Comparison of ENCODE assay signal across 8 mouse cellular contexts in the genomic region with DNA sequence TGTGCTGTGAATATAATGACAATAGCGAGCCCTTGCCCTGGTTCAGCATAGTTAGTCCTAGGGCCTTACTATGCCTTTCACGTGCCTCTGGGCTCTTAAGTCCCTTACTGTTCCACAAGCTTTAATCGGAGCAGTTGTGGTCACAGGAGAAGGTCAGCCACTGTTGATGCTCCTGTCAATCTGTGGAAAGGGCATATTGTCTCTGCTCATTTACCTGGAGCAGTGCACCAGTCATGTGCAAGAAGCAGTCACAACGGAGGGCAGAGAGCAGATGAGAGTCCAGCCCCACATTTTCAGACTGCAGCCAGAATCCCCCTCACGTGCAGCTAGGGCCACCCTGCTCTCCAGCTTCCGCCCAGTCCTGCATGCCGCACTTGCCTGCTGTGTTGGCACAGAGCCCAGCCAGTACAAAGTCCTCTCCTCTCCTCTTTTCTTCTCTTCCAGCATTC.
A peak's percentile ranks its signal among the peaks of the same experiment; 100 is the strongest.
DNase-seq lines count a peak whose midpoint lies in the region; ATAC-seq and TF ChIP-seq lines count a peak whose summit lies in the region.

No protein-coding gene starts in this region.

- peaks cover 31 to 58% of the 10 kb centered on the region in 2 experiments for H3K4me1 ChIP-seq in heart, embryonic 14.5 days (ENCODE audit: control insufficient read depth in 2 of 2, insufficient read depth in 2 of 2, low read length in 2 of 2)
- H3K4me1 ChIP-seq in cerebellum, adult 2 months (ENCODE audit: control insufficient read depth, insufficient read depth, low read length), result peaks cover 15% of the 10 kb centered on the region
- H3K4me1 ChIP-seq in forebrain, embryonic 16.5 days (replicated peaks; ENCODE audit: control insufficient read depth, insufficient read depth, low read length), result peaks cover 15% of the 10 kb centered on the region
- H3K4me1 ChIP-seq in midbrain, embryonic 13.5 days (replicated peaks), result peaks cover 35% of the 10 kb centered on the region

- TF ChIP-seq POLR2A in cerebellum, adult 2 months (IDR thresholded peaks at IDR 0.05; ENCODE audit: borderline replicate concordance, insufficient read depth, low read length), result no peak

- no peak overlapping the region for H3K4me3 ChIP-seq in heart, embryonic 14.5 days (ENCODE audit: control insufficient read depth in 1 of 2, insufficient read depth in 1 of 2, low read depth in 1 of 2, low read length in 2 of 2)
- H3K4me3 ChIP-seq in cerebellum, adult 2 months (replicated peaks; ENCODE audit: insufficient read depth, low read depth, low read length), result no peak overlapping the region
- H3K4me3 ChIP-seq in forebrain, embryonic 16.5 days (replicated peaks; ENCODE audit: low read length), result no peak overlapping the region
- H3K4me3 ChIP-seq in midbrain, embryonic 13.5 days (replicated peaks), result no peak overlapping the region

- no peak for DNase-seq in heart, adult 18-20 months
- DNase-seq in cerebellum, adult 2 months, result peak; percentile 55 to 62
- DNase-seq in kidney, postnatal 14 days, result peak; percentile 88
- DNase-seq in thymus, postnatal 10 days (ENCODE audit: low spot score in 2 of 2), result no peak
- no peak for DNase-seq in adipocyte (ENCODE audit: low spot score)

- peak; percentile 78 for ATAC-seq in heart, embryonic 14.5 days (ENCODE audit: insufficient number of reproducible peaks, insufficient read depth, low FRiP score, low read depth)
- peak; percentile 89 for ATAC-seq in forebrain, embryonic 16.5 days
- ATAC-seq in midbrain, embryonic 13.5 days, result peak; percentile 90

- no peaks in the 10 kb centered on the region for H3K9me3 ChIP-seq in heart, embryonic 14.5 days (ENCODE audit: control insufficient read depth, low read length)
- H3K9me3 ChIP-seq in forebrain, embryonic 16.5 days (ENCODE audit: control insufficient read depth, low read length), result no peaks in the 10 kb centered on the region
- no peaks in the 10 kb centered on the region for H3K9me3 ChIP-seq in midbrain, embryonic 13.5 days

- TF ChIP-seq CTCF in cerebellum, adult 2 months (IDR thresholded peaks at IDR 0.05; ENCODE audit: borderline replicate concordance, insufficient read depth, low read depth, low read length), result no peak

- H3K36me3 ChIP-seq in heart, embryonic 14.5 days (ENCODE audit: control insufficient read depth, insufficient read depth, low read length), result peaks cover 83% of the 10 kb centered on the region
- H3K36me3 ChIP-seq in forebrain, embryonic 16.5 days (ENCODE audit: control insufficient read depth, insufficient read depth), result no peaks in the 10 kb centered on the region
- H3K36me3 ChIP-seq in midbrain, embryonic 13.5 days, result no peaks in the 10 kb centered on the region

- H3K27me3 ChIP-seq in heart, embryonic 14.5 days (ENCODE audit: control insufficient read depth, insufficient read depth, low read length), result no peaks in the 10 kb centered on the region
- H3K27me3 ChIP-seq in cerebellum, adult 2 months (ENCODE audit: control insufficient read depth, insufficient read depth, low read length), result no peaks in the 10 kb centered on the region
- no peaks in the 10 kb centered on the region for H3K27me3 ChIP-seq in forebrain, embryonic 16.5 days (replicated peaks; ENCODE audit: control insufficient read depth, insufficient read depth, low read length)
- H3K27me3 ChIP-seq in midbrain, embryonic 13.5 days, result no peaks in the 10 kb centered on the region

- 18% methylated on average over 7 of the region's 7 CpGs for WGBS in heart, embryonic 14.5 days
- 11% methylated on average over 7 of the region's 7 CpGs for WGBS in cerebellum, adult 2 months
- 5% methylated on average over 7 of the region's 7 CpGs for WGBS in forebrain, embryonic 16.5 days
- 11% methylated on average over 7 of the region's 7 CpGs for WGBS in midbrain, embryonic 13.5 days

- H3K9ac ChIP-seq in heart, embryonic 14.5 days (ENCODE audit: low read length), result peak overlapping the region; percentile 54; the same call in 1 of the 2 replicates
- H3K9ac ChIP-seq in forebrain, embryonic 16.5 days (replicated peaks; ENCODE audit: low read depth, low read length), result no peak overlapping the region
- no peak overlapping the region for H3K9ac ChIP-seq in midbrain, embryonic 13.5 days (replicated peaks)

- 0 out of 2 replicates have a peak overlapping the region, but pooled peaks have one; percentile 11 for H3K4me2 ChIP-seq in heart, embryonic 14.5 days (ENCODE audit: low read length)
- H3K4me2 ChIP-seq in forebrain, embryonic 16.5 days (ENCODE audit: low read length), result no peak overlapping the region
- no peak overlapping the region for H3K4me2 ChIP-seq in midbrain, embryonic 13.5 days (replicated peaks)

- H3K27ac ChIP-seq in heart, embryonic 14.5 days (replicated peaks in 1 of 2; ENCODE audit: control insufficient read depth in 1 of 2, insufficient read depth in 1 of 2, low read depth in 2 of 2, low read length in 2 of 2), result peak overlapping the region; percentile 88 to 90
- no peak overlapping the region for H3K27ac ChIP-seq in cerebellum, adult 2 months (ENCODE audit: insufficient read depth, low read length)
- peak overlapping the region; percentile 10; the same call in 1 of the 2 replicates for H3K27ac ChIP-seq in forebrain, embryonic 16.5 days (ENCODE audit: low read length)
- peak overlapping the region; percentile 49 for H3K27ac ChIP-seq in midbrain, embryonic 13.5 days

Comparison
In these comparisons a context has a peak if more than half of its experiments do, and no peak if none do; other contexts are left out.
1. DNase-seq: peak in cerebellum, adult 2 months (2 of 2) and kidney, postnatal 14 days (single experiment); none in heart, adult 18-20 months (0 of 2), thymus, postnatal 10 days (0 of 2) and adipocyte (single experiment).
2. Peak in every context shown above with its lines, with median percentiles within 50 percentile points of each other: ATAC-seq.